Mouse (Mus musculus) intestine, postnatal 0 days (tissue): ENCODE data around the gene Polr3gl. TPM values are rescaled to one million over a fixed set of nuclear protein-coding genes. Genes with fewer than 3 reads are reported as not detected.

Experiments used
- ATAC-seq: fragments of 200-750 bp; cut with Nextera tagmentation; 2 replicates; pipeline ENCODE4 v1.8.0; 2017; ENCODE audit warnings: mild to moderate bottlenecking, moderate TSS enrichment, moderate library complexity
- H3K27ac ChIP-seq: fragments of 300-500 bp; sonication (generic); 2 replicates; pipeline ENCODE4 v1.5.1; 2014; ENCODE audit warnings: mild to moderate bottlenecking, low read depth, low read length, moderate library complexity
- H3K27me3 ChIP-seq: fragments of 300-500 bp; sonication (generic); replicated peaks from 2 replicates; pipeline ENCODE4 v1.6.1; 2014; ENCODE audit warnings: low read length, mixed read lengths; ENCODE audit not compliant: control insufficient read depth, insufficient read depth
- H3K36me3 ChIP-seq: fragments of 300-500 bp; sonication (generic); 2 replicates; pipeline ENCODE4 v1.6.1; 2014; ENCODE audit warnings: mild to moderate bottlenecking, moderate library complexity; ENCODE audit not compliant: control insufficient read depth, insufficient read depth
- H3K4me1 ChIP-seq: fragments of 300-500 bp; sonication (generic); replicated peaks from 2 replicates; pipeline ENCODE4 v1.6.1; 2014; ENCODE audit warnings: antibody characterized with exemption, low read length, mixed read lengths; ENCODE audit not compliant: control insufficient read depth, insufficient read depth
- H3K4me2 ChIP-seq: fragments of 300-500 bp; sonication (generic); replicated peaks from 2 replicates; pipeline ENCODE4 v1.6.1; 2014; ENCODE audit warnings: low read depth, mild to moderate bottlenecking, moderate library complexity
- H3K4me3 ChIP-seq: fragments of 300-500 bp; sonication (generic); 2 replicates; pipeline ENCODE4 v1.5.1; 2014; ENCODE audit warnings: low read depth, low read length
- H3K9ac ChIP-seq: fragments of 300-500 bp; sonication (generic); 2 replicates; pipeline ENCODE4 v1.6.1; 2014; ENCODE audit warnings: mild to moderate bottlenecking, low read depth, low read length
- H3K9me3 ChIP-seq: fragments of 300-500 bp; sonication (generic); 2 replicates; pipeline ENCODE4 v1.6.1; 2016; ENCODE audit warnings: mixed run types; ENCODE audit not compliant: control insufficient read depth
- CTCF ChIP-seq: sonication (generic); IDR thresholded peaks from 2 replicates; pipeline ENCODE4 v1.5.1; 2016; ENCODE audit warnings: low read depth, mild to moderate bottlenecking, control low read depth, antibody characterized with exemption, moderate library complexity
- WGBS: fragments of 180-500 bp; shearing (Covaris S2); extraction: QIAGEN DNeasy Blood & Tissue Kit; methylation state at CpG from one replicate; pipeline ENCODE4 v1.1.7; 2014; 5-methylcytosine and 5-hydroxymethylcytosine counted together
- polyA plus RNA-seq: library from polyadenylated mRNA; unstranded; fragments of >200 nt; fragmentation: Nextera tagmentation; extraction: Ambion mirVana; gene quantifications from 2 replicates; pipeline ENCODE4 v1.2.1, GENCODE M21; 2015

Polr3gl gene
- polyA plus RNA-seq, 1 experiment from 2014 or later, result 18.7 TPM

- 80% methylated on average over 11 of the region's 11 CpGs for WGBS
- Histone ChIP-seq H3K27me3 (no peaks in the 10 kb centered on the region), H3K4me3 (no peak overlapping the region), H3K36me3 (no peaks in the 10 kb centered on the region), H3K9me3 (no peaks in the 10 kb centered on the region), H3K4me1 (no peaks in the 10 kb centered on the region), H3K27ac (no peak overlapping the region), H3K4me2 (no peak overlapping the region), H3K9ac (no peak overlapping the region)
- no peak for TF ChIP-seq CTCF
- no peak for ATAC-seq
Observed at GRCm38 (mm10) chr3:96543345-96543744, 50.6 kb downstream of the Polr3gl start.

DNA sequence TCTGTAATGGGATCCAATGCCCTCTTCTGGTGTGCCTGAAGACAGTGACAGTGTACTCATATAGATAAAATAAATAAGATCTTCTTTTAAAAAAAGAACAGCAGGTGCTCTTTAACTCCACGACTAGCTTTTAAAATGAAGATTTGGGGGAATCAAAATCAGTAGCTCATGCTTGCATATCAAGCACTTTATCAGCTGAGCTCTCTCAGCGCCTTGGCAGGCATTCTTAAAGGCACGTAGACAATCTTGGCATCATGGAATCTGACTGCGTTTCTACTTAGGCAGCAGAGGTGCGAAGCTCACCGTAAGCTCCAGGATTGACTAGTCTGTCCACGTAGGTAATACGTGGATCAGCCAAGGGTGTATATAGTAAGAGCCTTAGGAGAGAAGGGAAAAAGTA lies 51.4 kb downstream of the Polr3gl start:
- WGBS, result 80% methylated on average over 8 of the region's 8 CpGs
- no peak for TF ChIP-seq CTCF
- no peak overlapping the region for H3K4me3 ChIP-seq
- H3K27ac ChIP-seq, result no peak overlapping the region
- no peaks in the 10 kb centered on the region for H3K9me3 ChIP-seq
- no peaks in the 10 kb centered on the region for H3K27me3 ChIP-seq
- no peak overlapping the region for H3K9ac ChIP-seq
- no peaks in the 10 kb centered on the region for H3K36me3 ChIP-seq
- no peaks in the 10 kb centered on the region for H3K4me1 ChIP-seq
- no peak for ATAC-seq
- no peak overlapping the region for H3K4me2 ChIP-seq

GRCm38 (mm10) chr3:96541328-96542078 lies 52.5 kb downstream of the Polr3gl start:
- peak; percentile 63 for TF ChIP-seq CTCF
- 25% methylated on average over 14 of the region's 14 CpGs for WGBS

DNA sequence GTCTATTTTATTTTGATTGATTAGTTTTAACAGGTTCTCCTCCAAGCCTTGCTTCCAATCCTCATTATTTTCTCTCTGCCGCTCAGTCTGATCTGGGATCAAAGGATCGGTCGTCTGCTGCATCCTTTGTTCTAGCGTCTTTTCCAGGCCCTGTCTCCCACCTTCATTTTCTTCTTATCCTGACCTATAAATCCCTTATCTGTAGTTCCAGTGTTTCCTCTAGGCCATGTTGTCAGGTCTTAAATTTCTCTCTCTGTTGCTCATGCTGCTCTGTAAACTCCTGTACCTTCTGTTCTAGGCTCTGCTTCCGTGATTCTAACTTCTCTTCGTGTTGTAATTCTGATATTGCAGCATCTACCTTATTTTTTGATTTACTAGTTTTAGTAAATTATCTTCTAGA lies 53.2 kb downstream of the Polr3gl start:
- Histone ChIP-seq H3K27me3 (no peaks in the 10 kb centered on the region), H3K36me3 (no peaks in the 10 kb centered on the region), H3K9ac (no peak overlapping the region), H3K4me2 (no peak overlapping the region), H3K9me3 (no peaks in the 10 kb centered on the region), H3K4me1 (no peaks in the 10 kb centered on the region), H3K4me3 (no peak overlapping the region), H3K27ac (no peak overlapping the region)
- TF ChIP-seq CTCF, result no peak
- 49% methylated on average over 6 of the region's 6 CpGs for WGBS
- ATAC-seq, result no peak

More at GRCm38 (mm10) chr3:96541328-96542078, 52.5 kb downstream of the Polr3gl start:
- Histone ChIP-seq H3K4me2 (no peak overlapping the region), H3K27me3 (no peaks in the 10 kb centered on the region), H3K9ac (no peak overlapping the region), H3K36me3 (no peaks in the 10 kb centered on the region), H3K4me3 (no peak overlapping the region), H3K9me3 (no peaks in the 10 kb centered on the region), H3K4me1 (no peaks in the 10 kb centered on the region), H3K27ac (no peak overlapping the region)
- no peak for ATAC-seq

DNA sequence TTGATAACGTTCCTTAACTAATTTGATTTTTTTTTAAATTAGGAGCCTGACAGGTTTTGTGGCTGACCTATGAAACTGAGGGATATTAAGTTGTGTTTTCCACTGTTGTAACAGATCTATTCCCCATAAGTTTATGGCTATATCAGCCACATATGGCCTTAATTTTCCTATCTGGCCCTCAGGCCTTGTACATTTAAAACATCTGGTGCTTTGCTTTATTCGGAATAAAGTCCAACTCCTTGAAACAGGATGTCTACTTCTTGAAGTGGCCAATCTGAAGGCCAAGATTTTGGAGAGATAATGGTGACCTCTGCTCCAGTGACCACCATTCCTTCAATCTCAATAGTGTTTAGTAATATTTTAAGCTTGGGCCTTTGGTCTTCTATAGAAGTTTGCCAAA lies 54.7 kb downstream of the Polr3gl start:
- Histone ChIP-seq H3K36me3 (no peaks in the 10 kb centered on the region), H3K9me3 (no peaks in the 10 kb centered on the region), H3K4me3 (no peak overlapping the region), H3K27me3 (no peaks in the 10 kb centered on the region), H3K9ac (no peak overlapping the region), H3K27ac (no peak overlapping the region), H3K4me1 (no peaks in the 10 kb centered on the region), H3K4me2 (no peak overlapping the region)
- WGBS, result 65% methylated on average over 2 of the region's 2 CpGs
- no peak for ATAC-seq
- TF ChIP-seq CTCF, result no peak

GRCm38 (mm10) chr3:96534300-96534699 lies 59.7 kb downstream of the Polr3gl start:
- Histone ChIP-seq H3K9me3 (no peaks in the 10 kb centered on the region), H3K4me2 (no peak overlapping the region), H3K4me1 (no peaks in the 10 kb centered on the region), H3K9ac (no peak overlapping the region), H3K27ac (no peak overlapping the region), H3K27me3 (no peaks in the 10 kb centered on the region; the same call in 1 of the 2 replicates), H3K4me3 (no peak overlapping the region), H3K36me3 (no peaks in the 10 kb centered on the region)
- WGBS, result 63% methylated on average over 2 of the region's 2 CpGs
- peak; percentile 29 for TF ChIP-seq CTCF
- no peak for ATAC-seq
